Mouse (Mus musculus): ENCODE measurements at regions not wholly inside any gene's neighbourhood (a gene's known extent, or its start where the extent isn't known, plus 50 kb on each side); places are given as distances from the start of the nearest gene placed in this dataset.

DNA sequence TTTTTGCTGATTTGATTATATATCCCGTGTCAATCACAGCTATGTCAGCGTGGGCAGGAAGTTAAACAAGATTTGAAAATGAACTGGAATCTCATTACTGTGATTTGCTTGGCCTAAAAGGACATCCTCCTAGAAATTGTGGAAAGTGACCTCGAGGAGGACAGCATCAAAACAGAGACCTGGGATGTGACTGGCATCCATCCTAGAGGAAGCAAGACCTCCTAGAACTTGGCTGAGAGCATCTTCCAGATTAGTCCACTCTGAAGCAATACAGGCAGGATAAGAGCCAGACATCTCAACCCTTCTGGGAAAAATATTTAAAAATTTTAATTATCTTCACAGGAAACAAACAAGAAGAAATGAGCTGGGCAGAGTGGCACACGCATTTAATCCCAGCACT, 136.1 kb downstream of the Hs3st3b1 start:
- TF ChIP-seq CTCF (IDR thresholded peaks at IDR 0.05; ENCODE audit: low read depth, low read length) (no peak), TAL1 (conservative IDR thresholded peaks at IDR 0.05; ENCODE audit: low read depth, low read length) (no peak), GATA1 (IDR thresholded peaks at IDR 0.05; ENCODE audit: borderline replicate concordance, low read length) (no peak), GATA2 (IDR thresholded peaks at IDR 0.05; ENCODE audit: borderline replicate concordance, low read depth, low read length) (no peak), POLR2AphosphoS5 (IDR thresholded peaks at IDR 0.05; ENCODE audit: insufficient replicate concordance, low read depth, low read length) (no peak)

All from G1E (cell line).